In the genomic region with DNA sequence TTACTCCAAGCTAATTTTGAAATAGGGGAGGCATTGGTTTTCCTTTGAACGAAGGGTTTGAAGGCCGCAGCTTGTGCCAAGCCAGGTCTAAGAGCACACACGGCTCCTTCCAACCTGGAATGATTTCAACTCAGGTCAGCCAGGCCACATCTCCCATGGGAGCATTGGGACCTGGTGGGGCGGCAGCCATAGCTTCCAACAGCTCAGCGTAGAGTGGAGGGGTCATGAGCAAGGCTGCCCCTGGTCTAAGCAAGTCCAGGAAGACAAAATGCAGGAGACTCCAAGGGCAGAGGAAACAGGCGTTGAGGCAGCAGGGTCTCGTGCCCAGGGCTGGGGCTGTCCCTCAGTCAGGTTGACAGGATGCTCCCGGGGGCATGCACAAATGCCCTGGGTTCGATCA, we compare ENCODE assay signal across 18 mouse cellular contexts. TPM values are rescaled to one million over a fixed set of nuclear protein-coding genes. Genes with fewer than 3 reads are reported as not detected.
DNase-seq lines count a peak whose midpoint lies in the region; ATAC-seq lines count a peak whose summit lies in the region.
"Had no signal": no experiment of that assay in that cellular context is flagged by ENCODE, and none has a peak within 500 bp of the region (broad histone marks: within the 10 kb centered on the region; RNA-seq: fewer than 3 reads in every experiment).

No protein-coding gene starts in this region.

- H3K4me1 ChIP-seq in forebrain, embryonic 14.5 days (ENCODE audit: control insufficient read depth, insufficient read depth, low read length), result no peaks in the 10 kb centered on the region
- H3K4me1 ChIP-seq in forebrain, embryonic 13.5 days, result peaks cover 10% of the 10 kb centered on the region; the same call in 1 of the 2 replicates
- H3K4me1 ChIP-seq in limb, embryonic 12.5 days (replicated peaks), result peaks cover 19% of the 10 kb centered on the region; the same call in 1 of the 2 replicates
- peaks cover 31% of the 10 kb centered on the region for H3K4me1 ChIP-seq in limb, embryonic 10.5 days
- peaks cover 29% of the 10 kb centered on the region for H3K4me1 ChIP-seq in hindbrain, embryonic 13.5 days (replicated peaks)
- peaks cover 16% of the 10 kb centered on the region for H3K4me1 ChIP-seq in midbrain, embryonic 16.5 days (ENCODE audit: control insufficient read depth, insufficient read depth, low read length)
- H3K4me1 ChIP-seq in heart, embryonic 10.5 days, result peaks cover 33% of the 10 kb centered on the region

- intact Hi-C loops in heart, postnatal 14 days (cut with DNase I), result loop anchor here (5.0 kb wide), 1 partner anchor 91 kb away; no protein-coding TSS in a partner anchor

- 91% methylated on average over 9 of the region's 9 CpGs for WGBS in forebrain, embryonic 14.5 days
- 90% methylated on average over 9 of the region's 9 CpGs for WGBS in forebrain, embryonic 13.5 days
- 85% methylated on average over 9 of the region's 9 CpGs for WGBS in limb, embryonic 12.5 days
- 90% methylated on average over 9 of the region's 9 CpGs for WGBS in limb, embryonic 10.5 days
- WGBS in hindbrain, embryonic 13.5 days, result 87% methylated on average over 9 of the region's 9 CpGs
- WGBS in midbrain, embryonic 16.5 days, result 90% methylated on average over 9 of the region's 9 CpGs
- 88% methylated on average over 9 of the region's 9 CpGs for WGBS in heart, embryonic 10.5 days

- no peak overlapping the region for H3K4me3 ChIP-seq in forebrain, embryonic 14.5 days (ENCODE audit: low read depth, low read length)
- no peak overlapping the region for H3K4me3 ChIP-seq in forebrain, embryonic 13.5 days
- no peak overlapping the region for H3K4me3 ChIP-seq in limb, embryonic 12.5 days (replicated peaks)
- no peak overlapping the region for H3K4me3 ChIP-seq in limb, embryonic 10.5 days
- no peak overlapping the region for H3K4me3 ChIP-seq in hindbrain, embryonic 13.5 days
- no peak overlapping the region for H3K4me3 ChIP-seq in midbrain, embryonic 16.5 days (ENCODE audit: low read depth, low read length)
- no peak overlapping the region for H3K4me3 ChIP-seq in heart, embryonic 10.5 days

- no peaks in the 10 kb centered on the region for H3K36me3 ChIP-seq in forebrain, embryonic 14.5 days (ENCODE audit: control insufficient read depth, insufficient read depth, low read length)
- H3K36me3 ChIP-seq in forebrain, embryonic 13.5 days (ENCODE audit: poor library complexity, severe bottlenecking), result no peaks in the 10 kb centered on the region
- H3K36me3 ChIP-seq in limb, embryonic 12.5 days, result no peaks in the 10 kb centered on the region
- no peaks in the 10 kb centered on the region for H3K36me3 ChIP-seq in limb, embryonic 10.5 days
- no peaks in the 10 kb centered on the region for H3K36me3 ChIP-seq in hindbrain, embryonic 13.5 days
- H3K36me3 ChIP-seq in midbrain, embryonic 16.5 days (ENCODE audit: control insufficient read depth, insufficient read depth, low read length), result no peaks in the 10 kb centered on the region
- no peaks in the 10 kb centered on the region for H3K36me3 ChIP-seq in heart, embryonic 10.5 days

- no peaks in the 10 kb centered on the region for H3K9me3 ChIP-seq in forebrain, embryonic 14.5 days (replicated peaks; ENCODE audit: control insufficient read depth, low read length)
- no peaks in the 10 kb centered on the region for H3K9me3 ChIP-seq in forebrain, embryonic 13.5 days (replicated peaks)
- no peaks in the 10 kb centered on the region for H3K9me3 ChIP-seq in limb, embryonic 12.5 days
- no peaks in the 10 kb centered on the region for H3K9me3 ChIP-seq in limb, embryonic 10.5 days (replicated peaks)
- H3K9me3 ChIP-seq in hindbrain, embryonic 13.5 days, result no peaks in the 10 kb centered on the region
- H3K9me3 ChIP-seq in midbrain, embryonic 16.5 days (replicated peaks; ENCODE audit: control insufficient read depth, low read length, poor library complexity, severe bottlenecking), result no peaks in the 10 kb centered on the region
- H3K9me3 ChIP-seq in heart, embryonic 10.5 days, result no peaks in the 10 kb centered on the region

- H3K27ac ChIP-seq in forebrain, embryonic 14.5 days (ENCODE audit: low read depth, low read length), result peak overlapping the region; percentile 23; the same call in 1 of the 2 replicates
- no peak overlapping the region for H3K27ac ChIP-seq in forebrain, embryonic 13.5 days
- peak overlapping the region; percentile 54 for H3K27ac ChIP-seq in limb, embryonic 12.5 days
- H3K27ac ChIP-seq in limb, embryonic 10.5 days, result no peak overlapping the region
- peak overlapping the region; percentile 62 for H3K27ac ChIP-seq in hindbrain, embryonic 13.5 days
- H3K27ac ChIP-seq in midbrain, embryonic 16.5 days (ENCODE audit: low read length), result peak overlapping the region; percentile 78
- H3K27ac ChIP-seq in heart, embryonic 10.5 days, result no peak overlapping the region

- H3K27me3 ChIP-seq in forebrain, embryonic 14.5 days (replicated peaks; ENCODE audit: control insufficient read depth, insufficient read depth, low read length), result no peaks in the 10 kb centered on the region
- no peaks in the 10 kb centered on the region for H3K27me3 ChIP-seq in forebrain, embryonic 13.5 days
- no peaks in the 10 kb centered on the region for H3K27me3 ChIP-seq in limb, embryonic 12.5 days
- H3K27me3 ChIP-seq in limb, embryonic 10.5 days (ENCODE audit: low read depth, poor library complexity, severe bottlenecking), result no peaks in the 10 kb centered on the region
- no peaks in the 10 kb centered on the region for H3K27me3 ChIP-seq in hindbrain, embryonic 13.5 days
- no peaks in the 10 kb centered on the region for H3K27me3 ChIP-seq in midbrain, embryonic 16.5 days (ENCODE audit: control insufficient read depth, insufficient read depth, low read depth, low read length)
- peaks cover under 1% of the 10 kb centered on the region; the same call in 1 of the 2 replicates for H3K27me3 ChIP-seq in heart, embryonic 10.5 days (ENCODE audit: insufficient read depth, poor library complexity, severe bottlenecking)
- H3K27me3 ChIP-seq: Patski had no signal

- no peak for ATAC-seq in forebrain, embryonic 14.5 days
- ATAC-seq in forebrain, embryonic 13.5 days, result no peak
- no peak for ATAC-seq in limb, embryonic 12.5 days (ENCODE audit: insufficient number of reproducible peaks, insufficient read depth, low FRiP score, low TSS enrichment, low read depth)
- ATAC-seq in hindbrain, embryonic 13.5 days (ENCODE audit: low FRiP score), result 0 out of 2 replicates have a peak, but pooled peaks have one; percentile 39
- 0 out of 2 replicates have a peak, but pooled peaks have one; percentile 12 for ATAC-seq in midbrain, embryonic 16.5 days
- ATAC-seq: Patski had no signal

- no peak overlapping the region for H3K9ac ChIP-seq in forebrain, embryonic 14.5 days (ENCODE audit: low read length)
- no peak overlapping the region for H3K9ac ChIP-seq in forebrain, embryonic 13.5 days
- no peak overlapping the region for H3K9ac ChIP-seq in limb, embryonic 12.5 days (replicated peaks)
- H3K9ac ChIP-seq in hindbrain, embryonic 13.5 days, result no peak overlapping the region
- no peak overlapping the region for H3K9ac ChIP-seq in midbrain, embryonic 16.5 days (ENCODE audit: low read depth, low read length)

- no peak overlapping the region for H3K4me2 ChIP-seq in forebrain, embryonic 14.5 days (ENCODE audit: low read length)
- H3K4me2 ChIP-seq in forebrain, embryonic 13.5 days, result no peak overlapping the region
- H3K4me2 ChIP-seq in limb, embryonic 12.5 days, result no peak overlapping the region
- H3K4me2 ChIP-seq in hindbrain, embryonic 13.5 days, result no peak overlapping the region
- no peak overlapping the region for H3K4me2 ChIP-seq in midbrain, embryonic 16.5 days (ENCODE audit: low read length)

- no peak for DNase-seq in forebrain, embryonic 14.5 days (ENCODE audit: low spot score)
- DNase-seq in limb, embryonic 10.5 days (ENCODE audit: low spot score), result no peak
- no peak for DNase-seq in heart, postnatal 14 days
- no peak for DNase-seq in heart, embryonic 10.5 days (ENCODE audit: low spot score)
- DNase-seq: cerebellum, postnatal 25 days; gastrocnemius, postnatal 25 days; layer of hippocampus, adult 9-11 months; lung, adult 2 months had no signal

RNA-seq across cellular contexts. Expression of gene Zfp957, which starts 25.8 kb away (rescaled TPM):
- polyA plus RNA-seq in forebrain, embryonic 14.5 days (2014; fragmentation: Nextera tagmentation; extraction: Ambion mirVana), result not detected in 2 replicates
- polyA plus RNA-seq in forebrain, embryonic 13.5 days (2015; fragmentation: Nextera tagmentation; extraction: Ambion mirVana), result not detected in 2 replicates
- polyA plus RNA-seq in limb, embryonic 12.5 days (2016; fragmentation: Nextera tagmentation; extraction: Ambion mirVana), result not detected in 2 replicates
- polyA plus RNA-seq in limb, embryonic 10.5 days (2016; fragmentation: Nextera tagmentation; extraction: Ambion mirVana), result not detected in 2 replicates
- not detected in 2 replicates for polyA plus RNA-seq in hindbrain, embryonic 13.5 days (2015; fragmentation: Nextera tagmentation; extraction: Ambion mirVana)
- polyA plus RNA-seq in midbrain, embryonic 16.5 days (2015; fragmentation: Nextera tagmentation; extraction: Ambion mirVana), result not detected in 2 replicates
- total RNA-seq in heart, postnatal 14 days (2021), result not detected
- polyA plus RNA-seq in heart, embryonic 10.5 days (2016; fragmentation: Nextera tagmentation; extraction: Ambion mirVana), result 0.06 TPM in 1 of 2 replicates, not detected in the other
- total RNA-seq: gastrocnemius, postnatal 25 days; left cerebral cortex, postnatal 10 days; liver, adult 2 months; megakaryocyte, adult 5-6 weeks had no signal
- polyA plus RNA-seq: heart, embryonic 14.5 days; kidney, embryonic 16.5 days; liver, adult 2 months; lung, adult 2 months had no signal

RNA-seq across cellular contexts. Expression of gene Rgcc, which starts 28.5 kb away (rescaled TPM):
- polyA plus RNA-seq in forebrain, embryonic 14.5 days (2014; fragmentation: Nextera tagmentation; extraction: Ambion mirVana), result 68.7 and 81.5 TPM in 2 replicates
- polyA plus RNA-seq in forebrain, embryonic 13.5 days (2015; fragmentation: Nextera tagmentation; extraction: Ambion mirVana), result 78.3 and 106 TPM in 2 replicates
- polyA plus RNA-seq in limb, embryonic 12.5 days (2016; fragmentation: Nextera tagmentation; extraction: Ambion mirVana), result 25.6 and 28.6 TPM in 2 replicates
- 9.5 and 14.8 TPM in 2 replicates for polyA plus RNA-seq in limb, embryonic 10.5 days (2016; fragmentation: Nextera tagmentation; extraction: Ambion mirVana)
- polyA plus RNA-seq in hindbrain, embryonic 13.5 days (2015; fragmentation: Nextera tagmentation; extraction: Ambion mirVana), result 29.4 and 38.8 TPM in 2 replicates
- polyA plus RNA-seq in midbrain, embryonic 16.5 days (2015; fragmentation: Nextera tagmentation; extraction: Ambion mirVana), result 26.3 and 36.4 TPM in 2 replicates
- 10 to 100 TPM; 78.5 to 80.3 TPM for total RNA-seq in heart, postnatal 14 days (2021)
- 16.0 and 17.0 TPM in 2 replicates for polyA plus RNA-seq in heart, embryonic 10.5 days (2016; fragmentation: Nextera tagmentation; extraction: Ambion mirVana)

Comparison
In these comparisons a context has a peak if more than half of its experiments do, and no peak if none do; other contexts are left out.
1. H3K27ac ChIP-seq: peak in forebrain, embryonic 14.5 days (single experiment), limb, embryonic 12.5 days (single experiment), hindbrain, embryonic 13.5 days (single experiment) and midbrain, embryonic 16.5 days (single experiment); none in forebrain, embryonic 13.5 days (single experiment), limb, embryonic 10.5 days (single experiment) and heart, embryonic 10.5 days (single experiment).
2. ATAC-seq: peak in hindbrain, embryonic 13.5 days (single experiment) and midbrain, embryonic 16.5 days (single experiment); none in forebrain, embryonic 14.5 days (single experiment), forebrain, embryonic 13.5 days (single experiment) and limb, embryonic 12.5 days (single experiment).